Mouse (Mus musculus) liver (tissue): ENCODE measurements around the gene Nap1l5.

Experiments
- DNase-seq: peaks from one replicate; pipeline ENCODE4 v3.0.0-alpha.2; 2020; ENCODE audit warnings: mixed read lengths

Gene Nap1l5

GRCm38 (mm10) chr6:58906852-58907261 lies at the start of gene Nap1l5:
Gene Nap1l5 (minus strand): TSS chr6:58907076.
- no peak for DNase-seq

- no peak for DNase-seq
Observed at GRCm38 (mm10) chr6:58951128-58951992, 44.5 kb upstream of the Nap1l5 start.

DNA sequence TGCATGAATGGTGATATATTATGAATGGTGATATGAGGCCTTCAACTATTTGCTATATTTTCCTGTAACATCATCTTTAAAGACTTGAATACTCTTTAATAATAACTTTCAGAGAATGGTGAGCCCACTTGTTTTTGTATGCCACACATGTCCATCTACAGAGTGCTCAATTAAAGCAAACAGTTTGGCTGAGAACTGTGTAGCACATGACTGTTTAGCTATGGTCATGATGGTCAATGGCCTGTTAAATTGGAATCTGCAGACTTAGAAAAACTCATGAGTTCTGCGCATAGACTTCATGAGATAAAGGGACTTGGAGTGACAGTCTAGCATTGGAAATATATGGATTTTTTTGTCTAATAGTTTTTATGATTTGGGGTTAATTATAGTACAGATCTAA lies 43.5 kb upstream of the Nap1l5 start:
- no peak for DNase-seq

DNA sequence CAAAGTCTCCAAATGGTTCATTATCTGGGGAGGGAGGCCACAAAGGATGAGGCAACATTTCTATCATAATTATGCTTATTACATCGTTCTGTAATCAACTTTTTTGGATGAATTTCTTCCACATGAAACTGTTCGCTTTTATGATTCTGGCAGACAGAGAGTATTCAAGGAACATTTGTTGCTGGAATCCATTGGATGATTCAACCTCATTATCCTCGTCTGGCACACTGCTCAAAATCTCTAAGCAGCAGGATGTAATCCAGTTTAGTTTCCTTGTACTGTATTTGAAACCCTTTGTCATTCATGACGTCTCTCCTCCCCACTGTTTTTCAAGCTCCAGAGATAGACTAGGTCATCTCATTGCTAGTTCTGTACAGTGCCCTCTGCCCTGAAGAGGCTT lies 40.0 kb upstream of the Nap1l5 start:
- no peak for DNase-seq

DNA sequence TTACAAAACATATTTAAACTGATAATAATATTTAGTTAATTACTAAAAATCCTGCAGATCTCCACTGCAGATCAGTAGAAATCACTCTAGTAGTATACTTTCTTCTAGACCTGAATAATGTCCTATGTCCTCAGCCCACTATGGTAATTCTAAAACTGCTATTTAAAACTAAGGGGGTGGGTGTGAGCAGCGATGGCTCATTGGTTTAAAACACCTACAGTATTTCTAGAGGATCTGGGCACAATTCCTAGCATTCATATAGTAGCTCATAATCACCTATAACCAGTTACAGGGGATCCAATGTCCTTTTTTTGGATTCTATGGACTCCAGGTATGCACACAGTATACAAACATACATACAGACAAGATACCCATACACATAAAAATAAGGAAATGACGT lies 39.4 kb upstream of the Nap1l5 start:
- DNase-seq: no peak

GRCm38 (mm10) chr6:58943958-58944357 lies 37.1 kb upstream of the Nap1l5 start:
- no peak for DNase-seq

DNA sequence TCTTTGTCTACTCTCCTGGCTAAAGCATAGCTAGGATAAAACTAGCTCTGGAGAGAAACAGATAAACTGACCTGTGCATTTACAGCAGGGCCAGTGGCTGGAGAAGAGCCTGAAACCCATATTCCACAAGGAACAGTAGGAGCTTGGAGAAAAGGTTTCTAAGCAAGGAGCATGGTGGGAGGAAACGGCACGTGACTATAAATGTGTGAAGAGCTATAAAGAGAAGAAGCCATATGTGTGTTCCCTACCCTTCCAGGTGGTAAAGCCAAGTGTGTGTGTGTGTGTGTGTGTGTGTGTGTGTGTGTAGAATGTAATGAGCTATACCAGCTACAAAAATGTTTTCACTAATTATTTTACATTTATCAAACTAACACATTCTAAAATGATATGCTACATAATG lies 35.4 kb upstream of the Nap1l5 start:
- DNase-seq: no peak

DNA sequence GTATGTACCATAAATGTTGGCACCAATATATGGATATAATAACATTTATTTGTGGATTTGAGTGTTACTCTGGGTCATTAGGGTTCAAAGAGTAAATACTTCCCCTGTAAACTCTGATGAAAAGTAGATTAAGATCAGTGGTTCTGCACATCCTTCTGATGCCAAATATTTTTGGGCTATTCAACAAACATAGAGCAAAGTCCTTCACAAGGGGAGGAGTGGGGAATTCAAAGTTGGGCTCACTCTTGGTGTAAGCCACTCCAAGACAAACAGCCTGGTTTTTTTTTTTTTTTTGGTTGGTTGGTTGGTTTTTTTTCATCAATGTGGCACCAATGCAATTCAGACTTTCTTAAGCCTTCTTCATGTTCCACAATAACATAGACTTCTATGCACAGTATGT lies 30.9 kb upstream of the Nap1l5 start:
- DNase-seq: no peak

DNA sequence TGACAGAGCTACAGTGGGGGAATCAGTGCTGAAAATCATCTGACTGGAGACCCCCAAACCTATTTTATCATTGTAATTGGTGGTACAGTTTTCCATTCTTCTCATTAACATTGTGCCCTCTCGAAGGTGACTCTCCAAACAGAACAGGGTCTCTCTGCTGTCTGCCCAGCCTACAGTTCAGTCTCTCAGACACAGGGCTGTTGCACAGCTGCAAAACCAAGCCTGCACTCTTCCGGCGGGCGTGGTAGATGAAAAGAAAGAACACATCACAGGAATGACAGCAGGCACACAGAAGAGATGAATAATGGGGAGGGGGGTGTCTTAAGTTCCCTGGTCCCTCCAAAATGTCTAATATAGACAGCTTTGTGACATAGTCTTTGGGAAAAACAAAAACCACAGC lies 27.3 kb upstream of the Nap1l5 start:
- no peak for DNase-seq

DNA sequence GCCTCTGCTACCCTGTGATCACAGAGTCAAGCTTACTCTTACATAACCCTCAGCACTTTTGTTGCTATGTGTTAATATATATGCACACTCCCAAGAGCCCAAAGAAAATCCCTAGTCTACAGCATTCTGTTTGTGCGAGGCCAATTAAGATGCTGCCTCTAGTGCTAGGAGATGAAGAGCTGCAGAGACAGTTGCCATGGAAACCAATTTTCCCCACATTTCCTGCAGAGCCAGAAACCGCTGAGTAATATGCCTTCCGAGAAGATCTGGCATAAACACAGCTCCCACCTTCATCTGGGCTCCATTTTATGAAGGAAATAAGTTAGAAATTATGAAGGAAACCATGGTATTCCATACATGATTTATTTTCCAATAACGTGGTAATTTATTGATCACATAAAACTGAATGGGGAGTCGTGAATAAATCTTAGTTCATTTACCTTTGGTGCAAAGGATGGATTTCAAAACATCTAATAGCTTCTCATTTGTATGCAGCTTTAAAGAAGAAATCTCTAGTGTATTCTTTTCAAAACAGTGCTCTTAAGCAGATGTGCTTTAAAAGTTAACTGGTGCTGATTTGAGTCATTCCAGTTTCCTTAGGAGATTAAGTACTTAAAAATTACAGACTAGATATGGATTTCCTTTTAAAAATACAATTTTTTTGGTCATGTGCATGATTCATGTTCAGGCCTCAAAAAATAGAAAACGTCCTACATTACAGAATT lies 26.5 kb upstream of the Nap1l5 start:
- no peak for DNase-seq

- DNase-seq: no peak
Observed at GRCm38 (mm10) chr6:58932515-58933188, 25.8 kb upstream of the Nap1l5 start.

DNA sequence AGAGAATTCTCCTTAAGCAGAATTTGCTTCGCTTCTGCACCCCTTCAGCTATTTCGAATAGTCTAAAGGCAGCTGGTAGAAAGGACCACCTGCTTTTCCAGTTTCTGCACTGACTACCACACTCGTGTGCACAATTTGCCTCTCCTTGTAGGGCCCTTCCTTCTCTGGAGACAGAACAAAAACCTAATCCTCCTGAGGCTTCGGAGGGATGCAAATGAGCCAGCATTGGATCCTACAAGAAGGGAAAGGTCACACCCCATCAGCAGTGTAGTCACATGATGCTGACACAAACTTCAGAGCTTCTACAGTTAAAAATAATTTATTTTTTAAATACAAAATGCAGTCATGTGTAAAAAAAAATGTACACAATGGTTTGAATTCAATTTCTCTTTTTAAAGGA lies 24.3 kb upstream of the Nap1l5 start:
- no peak for DNase-seq

- DNase-seq: no peak
Observed at GRCm38 (mm10) chr6:58929911-58930431, 23.1 kb upstream of the Nap1l5 start.

DNA sequence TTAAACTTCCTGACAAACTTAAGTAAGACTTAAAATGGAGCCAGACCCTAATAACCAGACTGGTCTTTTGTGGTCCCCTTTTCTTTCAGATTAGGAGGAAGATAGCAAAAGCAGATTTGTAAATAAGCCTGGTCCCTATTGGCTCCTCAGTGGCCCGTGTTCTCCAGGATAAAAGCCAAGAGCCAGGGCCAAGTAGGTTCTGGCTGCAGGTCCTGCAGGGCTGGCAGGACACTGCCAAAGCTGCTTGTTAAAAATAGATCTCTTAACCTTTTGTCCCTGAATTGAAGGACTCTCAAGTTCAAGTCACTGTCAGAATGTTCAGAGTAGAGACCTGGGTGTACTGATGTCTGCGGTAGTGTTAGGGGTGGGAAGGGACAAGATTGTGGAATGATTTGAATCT lies 21.0 kb upstream of the Nap1l5 start:
- DNase-seq: no peak

DNA sequence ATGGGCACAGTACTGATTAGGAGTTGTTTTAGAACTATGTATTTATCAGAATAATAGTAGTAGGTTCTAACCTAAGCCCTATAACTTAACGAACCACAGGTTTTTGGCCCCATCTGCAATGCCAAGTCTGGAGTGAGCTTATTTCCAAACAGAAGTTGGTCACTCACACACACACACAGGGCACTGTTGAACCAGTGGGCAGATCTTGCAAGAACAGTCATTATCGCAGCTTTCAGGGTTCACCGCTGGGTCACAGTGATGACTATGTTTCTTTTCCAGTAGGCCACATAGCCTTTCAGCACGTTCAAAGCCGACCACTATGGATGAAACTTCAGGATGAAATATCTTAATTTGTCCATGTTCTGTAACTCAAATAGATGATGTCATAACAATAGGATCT lies 15.6 kb upstream of the Nap1l5 start:
- no peak for DNase-seq

- no peak for DNase-seq
Observed at GRCm38 (mm10) chr6:58921623-58922022, 14.7 kb upstream of the Nap1l5 start.

DNA sequence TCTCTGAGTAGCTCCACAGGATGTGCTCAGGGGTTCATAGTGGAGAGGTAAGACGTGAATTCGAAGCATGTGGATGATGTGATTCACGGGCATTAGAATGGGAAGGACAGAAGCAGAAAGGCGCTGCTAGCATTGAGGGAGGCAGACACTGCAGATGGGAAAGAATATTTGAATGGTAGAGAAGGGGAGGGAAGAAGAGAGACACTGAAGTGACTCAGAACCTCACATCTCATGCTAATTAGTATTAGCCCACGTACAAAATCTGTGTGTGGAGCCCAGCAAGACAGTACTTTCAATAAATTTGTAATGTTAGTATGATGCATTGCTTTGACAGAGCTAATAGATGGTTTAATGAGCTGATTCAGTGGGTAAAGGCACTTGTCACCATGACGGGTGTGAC lies 13.9 kb upstream of the Nap1l5 start:
- DNase-seq: no peak

DNA sequence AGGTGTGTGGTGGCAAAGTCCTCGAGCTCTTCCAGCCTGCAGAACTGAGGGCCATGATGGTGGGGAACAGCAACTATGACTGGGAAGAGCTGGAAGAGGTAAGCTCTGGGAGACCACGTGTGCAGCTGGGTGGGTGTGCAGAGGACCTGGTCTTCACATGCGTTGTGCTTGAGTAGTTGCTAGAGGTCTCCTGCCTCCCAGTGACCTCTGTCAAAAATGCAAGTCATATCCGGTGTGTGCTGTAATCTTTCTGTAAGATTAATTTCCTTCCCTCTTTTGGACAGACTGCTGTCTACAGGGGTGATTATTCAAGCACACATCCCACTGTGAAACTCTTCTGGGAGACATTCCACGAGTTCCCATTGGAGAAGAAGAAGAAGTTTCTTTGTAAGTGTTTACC lies 9.6 kb upstream of the Nap1l5 start:
- DNase-seq: no peak

DNA sequence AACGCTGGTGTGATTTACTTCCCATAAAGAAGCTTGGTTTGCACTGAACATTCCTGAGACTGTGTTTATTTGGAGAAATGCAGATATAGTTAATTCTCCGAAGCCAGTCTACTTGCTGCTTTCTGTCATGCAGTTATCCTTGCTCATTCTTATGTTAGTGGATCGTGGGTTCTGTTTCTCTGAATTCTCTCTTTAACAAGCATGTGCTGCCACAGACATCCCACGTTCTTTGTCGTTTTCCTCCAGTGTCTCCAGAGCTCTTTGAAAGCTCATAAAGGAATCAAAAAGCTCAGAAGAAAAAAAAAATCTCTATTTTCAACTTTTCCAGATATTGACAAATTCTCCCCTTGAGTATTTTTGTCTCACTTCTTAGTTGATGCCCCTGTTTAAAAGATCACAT lies 7.1 kb upstream of the Nap1l5 start:
- DNase-seq: no peak

- no peak for DNase-seq
Observed at GRCm38 (mm10) chr6:58913551-58913950, 6.7 kb upstream of the Nap1l5 start.

DNA sequence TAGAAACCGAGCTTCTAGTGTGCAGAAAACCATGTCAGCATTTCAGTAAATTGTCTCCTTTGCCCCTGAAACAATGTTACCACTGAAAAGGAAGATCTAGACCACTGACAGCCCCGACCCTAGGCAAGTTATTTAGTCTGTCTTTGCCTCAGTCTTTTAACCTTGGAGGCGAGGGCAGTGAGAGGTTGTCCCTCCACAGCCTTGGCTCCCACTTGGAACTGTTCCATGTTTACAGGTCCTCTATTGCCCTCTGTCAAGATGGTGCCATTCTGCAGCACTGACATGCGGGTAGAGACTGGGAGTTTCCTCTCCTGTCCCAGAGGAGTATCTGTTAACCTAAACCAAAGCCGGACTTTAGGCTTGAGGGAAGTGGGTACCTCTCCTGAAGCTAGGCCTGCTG lies 6.0 kb upstream of the Nap1l5 start:
- no peak for DNase-seq

DNA sequence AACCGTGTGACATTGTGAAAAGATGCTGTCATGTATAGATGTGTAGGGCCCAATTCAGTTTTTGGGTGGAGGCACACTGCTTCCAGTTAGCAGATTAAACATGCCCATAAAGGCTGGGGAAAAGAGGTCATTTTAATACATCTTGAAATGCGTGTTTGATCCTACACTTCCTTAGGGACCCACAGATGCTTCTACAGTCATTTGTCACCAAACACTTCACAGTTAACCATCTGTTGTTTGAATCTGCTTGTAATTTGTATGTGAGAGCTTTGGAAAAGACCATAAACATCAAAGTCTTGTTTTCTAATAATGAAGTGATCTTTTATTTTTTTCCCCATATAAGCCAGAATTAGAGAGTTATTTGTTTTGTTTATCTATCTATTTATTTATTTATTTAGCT lies 915 bp upstream of the Nap1l5 start:
- DNase-seq: no peak

GRCm38 (mm10) chr6:58907336-58907735 lies 460 bp upstream of the Nap1l5 start:
- no peak for DNase-seq

DNA sequence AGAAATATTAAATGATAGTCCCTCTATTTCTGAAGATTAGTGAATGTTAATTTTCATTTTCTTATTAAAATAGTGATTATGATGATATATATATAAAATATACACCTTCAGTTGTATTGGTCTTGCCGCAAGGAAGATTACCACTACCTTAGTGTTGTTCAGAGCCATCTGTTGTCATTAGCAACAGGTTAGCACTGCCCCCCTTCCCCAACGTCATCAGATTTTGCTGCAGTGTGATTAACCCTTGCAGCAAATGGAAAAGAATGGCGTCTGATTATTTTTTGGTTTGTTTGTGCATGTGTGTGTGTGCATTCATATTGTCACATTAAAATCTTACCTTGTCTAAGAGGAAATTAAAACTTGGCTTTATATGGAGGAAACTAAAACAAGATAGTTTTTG lies 2.3 kb downstream of the Nap1l5 start:
- DNase-seq: no peak
